16 mouse cellular contexts compared by ENCODE assay signal in genomic region chr11:94929599-94929998, GRCm38 (mm10). TPM values are rescaled to one million over a fixed set of nuclear protein-coding genes. Genes with fewer than 3 reads are reported as not detected.
A peak's percentile ranks its signal among the peaks of the same experiment; 100 is the strongest.
DNase-seq lines count a peak whose midpoint lies in the region; ATAC-seq and TF ChIP-seq lines count a peak whose summit lies in the region.
"Had no signal": no experiment of that assay in that cellular context is flagged by ENCODE, and none has a peak within 500 bp of the region (broad histone marks: within the 10 kb centered on the region; RNA-seq: fewer than 3 reads in every experiment).

No protein-coding gene starts in this region.

- peak overlapping the region; percentile 40; the same call in 1 of the 2 replicates for H3K4me2 ChIP-seq in kidney, embryonic 16.5 days (replicated peaks; ENCODE audit: low read depth, low read length)
- no peak overlapping the region for H3K4me2 ChIP-seq in liver, embryonic 12.5 days
- H3K4me2 ChIP-seq in forebrain, postnatal 0 days (ENCODE audit: low read depth) = no peak overlapping the region

- peaks cover 5% of the 10 kb centered on the region for H3K27me3 ChIP-seq in kidney, embryonic 16.5 days (ENCODE audit: insufficient read depth, low read length)
- H3K27me3 ChIP-seq in liver, embryonic 12.5 days (replicated peaks) = peaks cover 72% of the 10 kb centered on the region
- H3K27me3 ChIP-seq in forebrain, postnatal 0 days (ENCODE audit: insufficient read depth, low read length) = peaks cover 7% of the 10 kb centered on the region

- H3K9ac ChIP-seq in kidney, embryonic 16.5 days (replicated peaks; ENCODE audit: low read length) = no peak overlapping the region
- H3K9ac ChIP-seq in liver, embryonic 12.5 days = no peak overlapping the region
- H3K9ac ChIP-seq in forebrain, postnatal 0 days = no peak overlapping the region
- H3K9ac ChIP-seq: hindbrain, embryonic 14.5 days had no signal

- H3K4me3 ChIP-seq in kidney, embryonic 16.5 days (ENCODE audit: low read length) = no peak overlapping the region
- no peak overlapping the region for H3K4me3 ChIP-seq in embryonic fibroblast, embryonic 13.5 days (ENCODE audit: insufficient read depth, low read length)
- H3K4me3 ChIP-seq in liver, embryonic 12.5 days = no peak overlapping the region
- H3K4me3 ChIP-seq in forebrain, postnatal 0 days (ENCODE audit: low read depth, low read length) = no peak overlapping the region

- no peaks in the 10 kb centered on the region for H3K36me3 ChIP-seq in kidney, embryonic 16.5 days (ENCODE audit: insufficient read depth, low read length)
- no peaks in the 10 kb centered on the region for H3K36me3 ChIP-seq in liver, embryonic 12.5 days
- H3K36me3 ChIP-seq in forebrain, postnatal 0 days (ENCODE audit: insufficient read depth) = no peaks in the 10 kb centered on the region

- TF ChIP-seq CTCF in embryonic fibroblast, embryonic 13.5 days (IDR thresholded peaks at IDR 0.05; ENCODE audit: borderline replicate concordance, insufficient read depth, low read length) = no peak
- TF ChIP-seq CTCF in forebrain, postnatal 0 days (IDR thresholded peaks at IDR 0.05; ENCODE audit: low read depth) = no peak

- peaks cover 59% of the 10 kb centered on the region for H3K4me1 ChIP-seq in kidney, embryonic 16.5 days (ENCODE audit: insufficient read depth, low read length)
- peaks cover 26% of the 10 kb centered on the region for H3K4me1 ChIP-seq in embryonic fibroblast, embryonic 13.5 days (ENCODE audit: control insufficient read depth, insufficient read depth, low read length)
- H3K4me1 ChIP-seq in liver, embryonic 12.5 days = peaks cover 13% of the 10 kb centered on the region
- H3K4me1 ChIP-seq in forebrain, postnatal 0 days (ENCODE audit: insufficient read depth) = no peaks in the 10 kb centered on the region

- peak overlapping the region; percentile 94 for H3K27ac ChIP-seq in kidney, embryonic 16.5 days (ENCODE audit: low read length)
- H3K27ac ChIP-seq in embryonic fibroblast, embryonic 13.5 days (ENCODE audit: insufficient read depth, low read length) = peak overlapping the region; percentile 98
- peak overlapping the region; percentile 37; the same call in 1 of the 2 replicates for H3K27ac ChIP-seq in liver, embryonic 12.5 days
- no peak overlapping the region for H3K27ac ChIP-seq in forebrain, postnatal 0 days (ENCODE audit: low read depth, low read length)
- H3K27ac ChIP-seq: hindbrain, embryonic 14.5 days had no signal

- no peak for ATAC-seq in kidney, embryonic 16.5 days (ENCODE audit: low FRiP score, low TSS enrichment)
- ATAC-seq in liver, embryonic 12.5 days = no peak
- no peak for ATAC-seq in forebrain, postnatal 0 days

- TF ChIP-seq POLR2A in embryonic fibroblast, embryonic 13.5 days (IDR thresholded peaks at IDR 0.05; ENCODE audit: low read depth, low read length) = peak; percentile 54

- no peaks in the 10 kb centered on the region for H3K9me3 ChIP-seq in kidney, embryonic 16.5 days (ENCODE audit: low read length)
- no peaks in the 10 kb centered on the region for H3K9me3 ChIP-seq in liver, embryonic 12.5 days (replicated peaks)
- no peaks in the 10 kb centered on the region for H3K9me3 ChIP-seq in forebrain, postnatal 0 days (ENCODE audit: low read length)

- DNase-seq in kidney, adult 8-10 months = no peak
- DNase-seq in embryo, embryonic 9.5 days (ENCODE audit: extremely low spot score) = peak; percentile 39
- DNase-seq in left cerebral cortex, adult 11 months (ENCODE audit: low spot score) = no peak
- no peak for DNase-seq in forebrain, postnatal 0 days
- DNase-seq: adrenal gland, adult 8-10 months; cerebellum, adult 11-12 months had no signal

- 31% methylated on average over 9 of the region's 9 CpGs for WGBS in kidney, embryonic 16.5 days
- 53% methylated on average over 9 of the region's 9 CpGs for WGBS in liver, embryonic 12.5 days (ENCODE audit: insufficient replicate concordance)
- 60% methylated on average over 9 of the region's 9 CpGs for WGBS in forebrain, postnatal 0 days

RNA-seq across cellular contexts. Expression of gene Col1a1, which starts 6.4 kb away (rescaled TPM):
- 869 and 941 TPM in 2 replicates for polyA plus RNA-seq in kidney, embryonic 16.5 days (2015; fragmentation: Nextera tagmentation; extraction: Ambion mirVana)
- 6,098 and 7,850 TPM in 2 replicates for polyA plus RNA-seq in embryonic fibroblast, embryonic 13.5 days (2011; ENCODE audit: insufficient read length, low read depth, missing spikeins)
- polyA plus RNA-seq in liver, embryonic 12.5 days (2016; fragmentation: Nextera tagmentation; extraction: Ambion mirVana) = 135 and 153 TPM in 2 replicates
- total RNA-seq in forebrain, postnatal 0 days (2014; rRNA removed) = 26.5 and 177 TPM in 2 replicates
- 33.2 and 43.3 TPM in 2 replicates for polyA plus RNA-seq in forebrain, postnatal 0 days (2015; fragmentation: Nextera tagmentation; extraction: Ambion mirVana)
- total RNA-seq: megakaryocyte-erythroid progenitor cell, adult 5-6 weeks; neutrophil, adult 5-6 weeks had no signal

RNA-seq across cellular contexts. Expression of gene Hils1, which starts 37.8 kb away (rescaled TPM):
- not detected in 2 replicates for polyA plus RNA-seq in kidney, embryonic 16.5 days (2015; fragmentation: Nextera tagmentation; extraction: Ambion mirVana)
- not detected in 2 replicates for polyA plus RNA-seq in embryonic fibroblast, embryonic 13.5 days (2011; ENCODE audit: insufficient read length, low read depth, missing spikeins)
- polyA plus RNA-seq in liver, embryonic 12.5 days (2016; fragmentation: Nextera tagmentation; extraction: Ambion mirVana) = not detected in 2 replicates
- not detected in 2 replicates for total RNA-seq in forebrain, postnatal 0 days (2014; rRNA removed)
- polyA plus RNA-seq in forebrain, postnatal 0 days (2015; fragmentation: Nextera tagmentation; extraction: Ambion mirVana) = not detected in 2 replicates
- total RNA-seq: adrenal gland, adult 8-10 months; ES-E14; layer of hippocampus, postnatal 10 days; megakaryocyte-erythroid progenitor cell, adult 5-6 weeks; neutrophil, adult 5-6 weeks had no signal
- polyA plus RNA-seq: forebrain, embryonic 11.5 days; hindbrain, embryonic 14.5 days; spleen, adult 2 months had no signal

RNA-seq across cellular contexts. Expression of gene Sgca, which starts 46.5 kb away (rescaled TPM):
- 0.19 and 0.71 TPM in 2 replicates for polyA plus RNA-seq in kidney, embryonic 16.5 days (2015; fragmentation: Nextera tagmentation; extraction: Ambion mirVana)
- polyA plus RNA-seq in embryonic fibroblast, embryonic 13.5 days (2011; ENCODE audit: insufficient read length, low read depth, missing spikeins) = not detected in 2 replicates
- polyA plus RNA-seq in liver, embryonic 12.5 days (2016; fragmentation: Nextera tagmentation; extraction: Ambion mirVana) = 0.17 TPM in 1 of 2 replicates, not detected in the other
- total RNA-seq in forebrain, postnatal 0 days (2014; rRNA removed) = 0.15 TPM in 1 of 2 replicates, not detected in the other
- polyA plus RNA-seq in forebrain, postnatal 0 days (2015; fragmentation: Nextera tagmentation; extraction: Ambion mirVana) = 0.09 and 0.13 TPM in 2 replicates
- total RNA-seq: adrenal gland, adult 8-10 months; ES-E14; megakaryocyte-erythroid progenitor cell, adult 5-6 weeks; neutrophil, adult 5-6 weeks had no signal
- polyA plus RNA-seq: forebrain, embryonic 11.5 days had no signal
